Mouse (Mus musculus) lung, adult 18-20 months (tissue): ENCODE data around the gene Cox7a1.

Experiments used
- DNase-seq, 2 experiments: peaks; one replicate each; pipeline ENCODE4 v3.0.0; 2022; ENCODE audit warnings: mixed read lengths in 2 of 2

Gene Cox7a1

GRCm38 (mm10) chr7:30222205-30222604, 38.3 kb downstream of the Cox7a1 start:
- no peak for DNase-seq

GRCm38 (mm10) chr7:30224206-30224605, 40.3 kb downstream of the Cox7a1 start:
- DNase-seq = no peak

GRCm38 (mm10) chr7:30231328-30231668, 47.4 kb downstream of the Cox7a1 start:
- no peak for DNase-seq

DNA sequence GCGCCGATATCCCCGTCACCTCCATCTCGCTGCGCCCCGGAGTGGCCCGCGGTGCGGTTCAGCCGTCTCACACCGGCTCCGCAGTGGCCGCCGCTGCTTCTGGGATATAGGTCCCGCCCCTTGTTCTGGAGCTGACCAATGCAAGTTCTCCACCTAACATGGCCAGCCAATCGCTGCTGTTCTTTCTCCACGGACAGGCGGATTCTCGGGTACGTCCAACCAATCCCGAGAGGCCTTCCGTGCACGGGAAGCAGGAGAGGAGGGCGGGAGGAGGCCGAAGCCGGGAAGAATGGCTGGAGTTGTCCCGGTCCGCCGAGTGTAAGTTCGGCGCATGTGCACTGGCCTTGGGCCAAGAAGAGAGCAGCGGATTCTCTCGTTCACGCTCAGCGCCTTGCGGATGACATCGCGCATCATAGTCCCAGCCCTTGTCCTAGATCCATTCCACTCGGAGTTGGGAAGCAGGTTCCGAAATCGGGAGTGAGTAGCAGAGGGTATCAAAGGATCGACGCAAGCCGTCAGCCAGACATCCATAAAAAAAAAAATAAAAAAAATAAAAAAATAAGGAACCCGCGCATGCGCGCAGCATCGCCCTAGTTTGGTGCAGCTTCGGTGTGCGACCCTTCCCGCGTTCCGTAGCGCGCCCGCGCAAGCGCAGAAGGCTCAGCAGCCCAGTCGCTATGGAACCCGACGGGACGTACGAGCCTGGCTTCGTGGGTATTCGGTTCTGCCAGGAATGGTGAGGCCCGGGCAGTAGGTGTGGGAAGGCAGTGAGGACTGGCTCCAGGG, 47.9 kb downstream of the Cox7a1 start, which contains the start of the genes Polr2i and Tbcb:
Gene Polr2i (plus strand): TSS at position 280 of the 786 bp plus-strand sequence.
Gene Tbcb (minus strand): TSS at position 604 of the 786 bp plus-strand sequence.
- peak; percentile 99 for DNase-seq

GRCm38 (mm10) chr7:30232631-30233148, 48.7 kb downstream of the Cox7a1 start:
- DNase-seq = peak; percentile 66 to 68

- DNase-seq = no peak
These were observed 49.4 kb downstream of the Cox7a1 start for GRCm38 (mm10) chr7:30233387-30233786.

DNA sequence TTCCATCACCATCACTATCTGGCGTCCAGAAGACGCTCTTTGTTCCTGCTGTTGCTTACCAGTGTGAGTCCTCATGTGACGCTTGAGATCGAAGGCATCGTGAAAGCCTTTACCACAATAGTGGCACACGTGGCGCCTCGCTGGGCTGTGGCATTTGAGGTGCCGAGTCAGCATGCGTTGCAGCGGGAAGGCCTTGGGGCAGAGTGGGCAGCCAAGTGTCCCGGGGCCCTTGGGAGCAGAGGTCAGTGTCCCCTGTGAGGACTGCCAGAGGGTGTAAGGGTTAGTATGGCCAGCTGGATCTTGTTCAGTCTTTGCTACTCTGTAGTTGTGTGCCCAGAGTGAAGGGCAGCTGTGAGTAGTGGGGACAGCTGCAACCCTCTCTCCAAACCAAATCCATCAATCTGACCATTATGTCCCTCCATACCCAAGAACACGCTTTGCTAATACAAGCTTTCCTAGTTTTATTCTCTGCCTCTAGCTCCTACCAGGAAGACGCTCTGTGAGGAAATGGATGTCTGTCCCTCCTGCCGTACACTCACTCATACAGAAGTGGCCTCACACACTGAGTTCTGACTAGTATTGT, 50.4 kb downstream of the Cox7a1 start:
- peak; percentile 21 to 23 for DNase-seq

- DNase-seq = no peak
These were observed 51.1 kb downstream of the Cox7a1 start for GRCm38 (mm10) chr7:30235091-30235490.

DNA sequence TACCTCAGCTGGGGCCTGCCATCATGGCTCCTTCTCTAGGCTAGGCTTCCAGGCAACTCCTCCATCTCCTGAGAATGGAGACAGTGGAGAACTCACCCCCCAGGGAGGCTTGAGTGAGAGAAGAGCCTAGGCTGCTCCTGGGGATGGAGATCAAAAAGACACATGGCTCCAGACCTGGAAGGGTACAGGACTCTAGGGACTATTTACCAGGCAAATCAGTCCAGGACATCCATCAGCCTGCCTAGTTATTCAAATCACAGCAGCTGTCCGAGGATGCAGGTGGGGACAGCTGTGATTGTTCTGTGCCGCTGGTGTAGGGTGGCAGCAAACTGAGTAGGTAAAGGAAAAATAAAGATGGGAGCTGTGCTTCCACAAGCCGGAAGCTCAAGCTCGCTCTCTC, 51.7 kb downstream of the Cox7a1 start, which contains the start of gene Ovol3:
Gene Ovol3 (minus strand): TSS at position 101 of the 400 bp plus-strand sequence.
- DNase-seq = no peak
